ENCODE assay signal across 12 mouse cellular contexts in genomic region chr6:82756799-82757210, GRCm38 (mm10). TPM values are rescaled to one million over a fixed set of nuclear protein-coding genes. Genes with fewer than 3 reads are reported as not detected.
A peak's percentile ranks its signal among the peaks of the same experiment; 100 is the strongest.
DNase-seq lines count a peak whose midpoint lies in the region; ATAC-seq and TF ChIP-seq lines count a peak whose summit lies in the region.
"Had no signal": no experiment of that assay in that cellular context is flagged by ENCODE, and none has a peak within 500 bp of the region (broad histone marks: within the 10 kb centered on the region; RNA-seq: fewer than 3 reads in every experiment).

No protein-coding gene starts in this region.

- TF ChIP-seq CTCF in brain, embryonic 14.5 days (IDR thresholded peaks at IDR 0.05; ENCODE audit: borderline replicate concordance, extremely low read depth, insufficient read depth, insufficient read length): no peak
- no peak for TF ChIP-seq CTCF in small intestine, adult 2 months (IDR thresholded peaks at IDR 0.05; ENCODE audit: extremely low read depth, insufficient read length, insufficient replicate concordance, low read depth, low read length)

- no peak for TF ChIP-seq POLR2A in brain, embryonic 14.5 days (IDR thresholded peaks at IDR 0.05; ENCODE audit: borderline replicate concordance, extremely low read depth, insufficient read depth, insufficient read length, poor library complexity, severe bottlenecking)
- TF ChIP-seq POLR2A in small intestine, adult 2 months (IDR thresholded peaks at IDR 0.05; ENCODE audit: low read depth, low read length): no peak

- H3K4me3 ChIP-seq in heart, embryonic 12.5 days: no peak overlapping the region
- H3K4me3 ChIP-seq in heart, embryonic 16.5 days (ENCODE audit: low read length): no peak overlapping the region
- no peak overlapping the region for H3K4me3 ChIP-seq in small intestine, adult 2 months (ENCODE audit: low read depth, low read length)
- H3K4me3 ChIP-seq in hindbrain, embryonic 14.5 days (replicated peaks; ENCODE audit: low read length): no peak overlapping the region
- H3K4me3 ChIP-seq in midbrain, embryonic 13.5 days (replicated peaks): no peak overlapping the region
- H3K4me3 ChIP-seq: limb, embryonic 12.5 days had no signal

- DNase-seq in heart, postnatal 25 days (ENCODE audit: low spot score): no peak
- peak; percentile 27 for DNase-seq in brain, embryonic 14.5 days (ENCODE audit: low read depth)
- no peak for DNase-seq in hindbrain, embryonic 14.5 days (ENCODE audit: low spot score)
- no peak for DNase-seq in left cerebral cortex, adult 8-10 months (ENCODE audit: low spot score in 2 of 2)
- DNase-seq: kidney, adult 8-10 months; thymus, postnatal 14 days had no signal

- H3K27me3 ChIP-seq in heart, embryonic 12.5 days (replicated peaks): no peaks in the 10 kb centered on the region
- H3K27me3 ChIP-seq in heart, embryonic 16.5 days (ENCODE audit: control insufficient read depth, insufficient read depth, low read length): no peaks in the 10 kb centered on the region
- H3K27me3 ChIP-seq in small intestine, adult 2 months (ENCODE audit: control insufficient read depth, insufficient read depth, low read length): no peaks in the 10 kb centered on the region
- H3K27me3 ChIP-seq in hindbrain, embryonic 14.5 days (ENCODE audit: control insufficient read depth, insufficient read depth, low read length): no peaks in the 10 kb centered on the region
- H3K27me3 ChIP-seq in midbrain, embryonic 13.5 days: no peaks in the 10 kb centered on the region
- H3K27me3 ChIP-seq: limb, embryonic 12.5 days had no signal

- peak overlapping the region; percentile 24; the same call in 1 of the 2 replicates for H3K27ac ChIP-seq in heart, embryonic 12.5 days (ENCODE audit: poor library complexity, severe bottlenecking)
- H3K27ac ChIP-seq in heart, embryonic 16.5 days (ENCODE audit: low read length): peak overlapping the region; percentile 16
- H3K27ac ChIP-seq in small intestine, adult 2 months (ENCODE audit: insufficient read depth, low read depth, low read length): peak overlapping the region; percentile 31
- H3K27ac ChIP-seq in hindbrain, embryonic 14.5 days: no peak overlapping the region
- H3K27ac ChIP-seq in midbrain, embryonic 13.5 days: no peak overlapping the region
- H3K27ac ChIP-seq: limb, embryonic 12.5 days; macrophage had no signal

- peaks cover 20% of the 10 kb centered on the region for H3K36me3 ChIP-seq in heart, embryonic 12.5 days
- H3K36me3 ChIP-seq in heart, embryonic 16.5 days (ENCODE audit: control insufficient read depth, insufficient read depth): peaks cover 12% of the 10 kb centered on the region
- H3K36me3 ChIP-seq in small intestine, adult 2 months (ENCODE audit: control insufficient read depth, insufficient read depth, low read length): no peaks in the 10 kb centered on the region; the same call in 1 of the 2 replicates
- H3K36me3 ChIP-seq in hindbrain, embryonic 14.5 days (replicated peaks; ENCODE audit: control insufficient read depth, insufficient read depth): no peaks in the 10 kb centered on the region
- no peaks in the 10 kb centered on the region for H3K36me3 ChIP-seq in midbrain, embryonic 13.5 days

- ATAC-seq in heart, embryonic 12.5 days (ENCODE audit: insufficient number of reproducible peaks, low FRiP score): no peak
- no peak for ATAC-seq in heart, embryonic 16.5 days (replicated peaks; ENCODE audit: extremely low read depth, insufficient read depth, low FRiP score)
- no peak for ATAC-seq in hindbrain, embryonic 14.5 days (ENCODE audit: low FRiP score)
- no peak; the same call in 1 of the 2 replicates for ATAC-seq in midbrain, embryonic 13.5 days

- intact Hi-C loops in heart, postnatal 25 days (cut with DNase I): no loop called here

- peaks cover 78% of the 10 kb centered on the region for H3K4me1 ChIP-seq in heart, embryonic 12.5 days (replicated peaks)
- H3K4me1 ChIP-seq in heart, embryonic 16.5 days (ENCODE audit: control insufficient read depth, insufficient read depth, low read length): peaks cover 56% of the 10 kb centered on the region
- peaks cover 37% of the 10 kb centered on the region for H3K4me1 ChIP-seq in small intestine, adult 2 months (ENCODE audit: control insufficient read depth, insufficient read depth, insufficient read length, low read length)
- no peaks in the 10 kb centered on the region for H3K4me1 ChIP-seq in hindbrain, embryonic 14.5 days (replicated peaks; ENCODE audit: control insufficient read depth, insufficient read depth, low read length)
- H3K4me1 ChIP-seq in midbrain, embryonic 13.5 days (replicated peaks): no peaks in the 10 kb centered on the region
- H3K4me1 ChIP-seq: limb, embryonic 12.5 days had no signal

- H3K4me2 ChIP-seq in heart, embryonic 12.5 days: no peak overlapping the region
- H3K4me2 ChIP-seq in heart, embryonic 16.5 days (ENCODE audit: low read depth, low read length): no peak overlapping the region
- H3K4me2 ChIP-seq in hindbrain, embryonic 14.5 days (replicated peaks): no peak overlapping the region
- no peak overlapping the region for H3K4me2 ChIP-seq in midbrain, embryonic 13.5 days (replicated peaks)
- H3K4me2 ChIP-seq: limb, embryonic 12.5 days had no signal

- H3K9ac ChIP-seq in heart, embryonic 12.5 days: no peak overlapping the region
- no peak overlapping the region for H3K9ac ChIP-seq in heart, embryonic 16.5 days (ENCODE audit: low read length)
- no peak overlapping the region for H3K9ac ChIP-seq in hindbrain, embryonic 14.5 days
- H3K9ac ChIP-seq in midbrain, embryonic 13.5 days (replicated peaks): no peak overlapping the region
- H3K9ac ChIP-seq: limb, embryonic 12.5 days had no signal

- 59% methylated on average over 9 of the region's 9 CpGs for WGBS in heart, embryonic 12.5 days
- 55% methylated on average over 9 of the region's 9 CpGs for WGBS in heart, embryonic 16.5 days
- WGBS in small intestine, adult 2 months: 29% methylated on average over 9 of the region's 9 CpGs
- 81% methylated on average over 9 of the region's 9 CpGs for WGBS in hindbrain, embryonic 14.5 days
- 90% methylated on average over 9 of the region's 9 CpGs for WGBS in midbrain, embryonic 13.5 days

- H3K9me3 ChIP-seq in heart, embryonic 12.5 days (replicated peaks): no peaks in the 10 kb centered on the region
- H3K9me3 ChIP-seq in heart, embryonic 16.5 days (replicated peaks; ENCODE audit: control insufficient read depth, low read length): no peaks in the 10 kb centered on the region
- no peaks in the 10 kb centered on the region for H3K9me3 ChIP-seq in hindbrain, embryonic 14.5 days (ENCODE audit: control insufficient read depth, low read length)
- no peaks in the 10 kb centered on the region for H3K9me3 ChIP-seq in midbrain, embryonic 13.5 days
- H3K9me3 ChIP-seq: limb, embryonic 12.5 days had no signal

RNA-seq across cellular contexts. Expression of gene Hk2, which starts 17.4 kb away (rescaled TPM):
- polyA plus RNA-seq in heart, embryonic 12.5 days (2016; fragmentation: Nextera tagmentation; extraction: Ambion mirVana): 35.0 and 35.2 TPM in 2 replicates
- total RNA-seq in heart, postnatal 25 days (2021): 100 to 1,000 TPM; 268 to 296 TPM
- polyA plus RNA-seq in brain, embryonic 14.5 days (2012; rRNA removed): 3.6 and 4.7 TPM in 2 replicates
- 37.4 and 46.7 TPM in 2 replicates for polyA plus RNA-seq in heart, embryonic 16.5 days (2015; fragmentation: Nextera tagmentation; extraction: Ambion mirVana)
- 2.2 and 6.1 TPM in 2 replicates for polyA plus RNA-seq in small intestine, adult 2 months (2012; rRNA removed)
- polyA plus RNA-seq in hindbrain, embryonic 14.5 days (2014; fragmentation: Nextera tagmentation; extraction: Ambion mirVana): 2.4 and 3.4 TPM in 2 replicates
- total RNA-seq in left cerebral cortex, adult 8-10 months (2022): 1 to 10 TPM; 3.0 to 8.0 (median 3.9) TPM
- 6.1 and 6.6 TPM in 2 replicates for polyA plus RNA-seq in midbrain, embryonic 13.5 days (2015; fragmentation: Nextera tagmentation; extraction: Ambion mirVana)

RNA-seq across cellular contexts. Expression of gene Pole4, which starts 51.6 kb away (rescaled TPM):
- polyA plus RNA-seq in heart, embryonic 12.5 days (2016; fragmentation: Nextera tagmentation; extraction: Ambion mirVana): 106 and 112 TPM in 2 replicates
- total RNA-seq in heart, postnatal 25 days (2021): 10 to 100 TPM; 16.8 to 21.0 TPM
- polyA plus RNA-seq in brain, embryonic 14.5 days (2012; rRNA removed): 46.6 and 52.4 TPM in 2 replicates
- 81.5 and 90.4 TPM in 2 replicates for polyA plus RNA-seq in heart, embryonic 16.5 days (2015; fragmentation: Nextera tagmentation; extraction: Ambion mirVana)
- 5.7 and 7.2 TPM in 2 replicates for polyA plus RNA-seq in small intestine, adult 2 months (2012; rRNA removed)
- polyA plus RNA-seq in hindbrain, embryonic 14.5 days (2014; fragmentation: Nextera tagmentation; extraction: Ambion mirVana): 145 and 157 TPM in 2 replicates
- 10 to 100 TPM; 28.4 to 31.3 (median 30.5) TPM for total RNA-seq in left cerebral cortex, adult 8-10 months (2022)
- 84.0 and 87.2 TPM in 2 replicates for polyA plus RNA-seq in midbrain, embryonic 13.5 days (2015; fragmentation: Nextera tagmentation; extraction: Ambion mirVana)

Comparison
In these comparisons a context has a peak if more than half of its experiments do, and no peak if none do; other contexts are left out.
1. H3K27ac ChIP-seq: peak in heart, embryonic 12.5 days (single experiment), heart, embryonic 16.5 days (single experiment) and small intestine, adult 2 months (single experiment); none in hindbrain, embryonic 14.5 days (single experiment) and midbrain, embryonic 13.5 days (single experiment).